Mouse (Mus musculus) kidney, embryonic 16.5 days (tissue): ENCODE data around the gene Hnrnpab. TPM values are rescaled to one million over a fixed set of nuclear protein-coding genes. Genes with fewer than 3 reads are reported as not detected.
"Not testable (repeated sequence)": the region's sequence is repeated elsewhere in the genome, so short reads cannot be mapped to it uniquely, and the experiment has no call there.

ENCODE experiments used
- ATAC-seq: fragments of 200-750 bp; cut with Nextera tagmentation; 2 replicates; pipeline ENCODE4 v1.8.0; 2017; ENCODE audit warnings: moderate TSS enrichment; ENCODE audit not compliant: low FRiP score, low TSS enrichment
- H3K27ac ChIP-seq: fragments of 300-500 bp; sonication (generic); 2 replicates; pipeline ENCODE4 v1.5.1; 2014; ENCODE audit warnings: low read length
- H3K27me3 ChIP-seq: fragments of 300-500 bp; sonication (generic); 2 replicates; pipeline ENCODE4 v1.6.1; 2014; ENCODE audit warnings: low read length, control low read depth, mixed read lengths; ENCODE audit not compliant: insufficient read depth
- H3K36me3 ChIP-seq: fragments of 300-500 bp; sonication (generic); 2 replicates; pipeline ENCODE4 v1.6.1; 2014; ENCODE audit warnings: low read length, control low read depth, mixed read lengths; ENCODE audit not compliant: insufficient read depth
- H3K4me1 ChIP-seq: fragments of 300-500 bp; sonication (generic); 2 replicates; pipeline ENCODE4 v1.6.1; 2014; ENCODE audit warnings: low read length, control low read depth, mixed read lengths; ENCODE audit not compliant: insufficient read depth
- H3K4me2 ChIP-seq: fragments of 300-500 bp; sonication (generic); replicated peaks from 2 replicates; pipeline ENCODE4 v1.6.1; 2014; ENCODE audit warnings: low read depth, low read length
- H3K4me3 ChIP-seq: fragments of 300-500 bp; sonication (generic); 2 replicates; pipeline ENCODE4 v1.5.1; 2014; ENCODE audit warnings: mild to moderate bottlenecking, low read length
- H3K9ac ChIP-seq: fragments of 300-500 bp; sonication (generic); replicated peaks from 2 replicates; pipeline ENCODE4 v1.6.1; 2014; ENCODE audit warnings: low read length
- H3K9me3 ChIP-seq: fragments of 300-500 bp; sonication (generic); 2 replicates; pipeline ENCODE4 v1.6.1; 2016; ENCODE audit warnings: low read length, control low read depth
- WGBS: fragments of 180-500 bp; shearing (Covaris S2); extraction: QIAGEN DNeasy Blood & Tissue Kit; methylation state at CpG from one replicate; pipeline ENCODE4 v1.1.7; 2014; 5-methylcytosine and 5-hydroxymethylcytosine counted together
- polyA plus RNA-seq: library from polyadenylated mRNA; unstranded; fragments of >200 nt; fragmentation: Nextera tagmentation; extraction: Ambion mirVana; gene quantifications from 2 replicates; pipeline ENCODE4 v1.2.1, GENCODE M21; 2015

The Hnrnpab gene
- polyA plus RNA-seq, 1 experiment from 2014 or later = 343 TPM

GRCm38 (mm10) chr11:51622971-51623491 is 16.4 kb upstream of the Hnrnpab start:
- no peak overlapping the region for H3K9ac ChIP-seq
- no peaks in the 10 kb centered on the region for H3K27me3 ChIP-seq
- no peak overlapping the region for H3K4me2 ChIP-seq
- H3K4me3 ChIP-seq = no peak overlapping the region
- ATAC-seq = no peak
- WGBS = 84% methylated on average over 7 of the region's 7 CpGs
- peaks cover 12% of the 10 kb centered on the region for H3K4me1 ChIP-seq
- peaks cover 56% of the 10 kb centered on the region for H3K36me3 ChIP-seq
- H3K9me3 ChIP-seq = no peaks in the 10 kb centered on the region
- no peak overlapping the region for H3K27ac ChIP-seq

GRCm38 (mm10) chr11:51621776-51622175 is 15.1 kb upstream of the Hnrnpab start:
- WGBS = 98% methylated on average over 2 of the region's 2 CpGs
- Histone ChIP-seq H3K4me2 (no peak overlapping the region), H3K27me3 (no peaks in the 10 kb centered on the region), H3K27ac (no peak overlapping the region), H3K4me1 (peaks cover 12% of the 10 kb centered on the region), H3K36me3 (peaks cover 45% of the 10 kb centered on the region), H3K9ac (no peak overlapping the region), H3K9me3 (no peaks in the 10 kb centered on the region), H3K4me3 (no peak overlapping the region)
- no peak for ATAC-seq

GRCm38 (mm10) chr11:51620084-51620483 is 13.4 kb upstream of the Hnrnpab start:
- Histone ChIP-seq H3K4me3 (peak overlapping the region; percentile 96), H3K9me3 (no peaks in the 10 kb centered on the region), H3K36me3 (peaks cover 32% of the 10 kb centered on the region), H3K27me3 (no peaks in the 10 kb centered on the region), H3K4me1 (peaks cover 21% of the 10 kb centered on the region), H3K27ac (no peak overlapping the region), H3K9ac (peak overlapping the region; percentile 83), H3K4me2 (peak overlapping the region; percentile 78)
- ATAC-seq = no peak
- WGBS = under 1% methylated on average over 11 of the region's 11 CpGs

GRCm38 (mm10) chr11:51619409-51620060 is 12.9 kb upstream of the Hnrnpab start, which contains the start of gene Nhp2:
Gene Nhp2, plus strand, starts transcription at chr11:51619735.
- ATAC-seq = peak; percentile 92
- Histone ChIP-seq H3K9me3 (no peaks in the 10 kb centered on the region), H3K4me2 (peak within 1 kb of the TSS; percentile 78), H3K4me1 (peaks cover 25% of the 10 kb centered on the region), H3K27ac (no peak within 1 kb of the TSS), H3K36me3 (peaks cover 27% of the 10 kb centered on the region), H3K27me3 (no peaks in the 10 kb centered on the region), H3K9ac (peak within 1 kb of the TSS; percentile 83), H3K4me3 (peak within 1 kb of the TSS; percentile 96)
- under 1% methylated on average over 50 of the region's 51 CpGs for WGBS

- WGBS = 57% methylated on average over 8 of the region's 8 CpGs
- Histone ChIP-seq H3K4me1 (peaks cover 25% of the 10 kb centered on the region), H3K27ac (no peak overlapping the region), H3K4me2 (peak overlapping the region; percentile 78), H3K9me3 (no peaks in the 10 kb centered on the region), H3K4me3 (peak overlapping the region; percentile 96), H3K36me3 (peaks cover 21% of the 10 kb centered on the region), H3K9ac (no peak overlapping the region), H3K27me3 (no peaks in the 10 kb centered on the region)
- ATAC-seq = peak; percentile 47
Observed at GRCm38 (mm10) chr11:51618894-51619408, 12.3 kb upstream of the Hnrnpab start.

- H3K4me2 ChIP-seq = no peak overlapping the region
- H3K27ac ChIP-seq = no peak overlapping the region
- WGBS = under 1% methylated on average over 4 of the region's 4 CpGs
- no peak overlapping the region for H3K4me3 ChIP-seq
- H3K9me3 ChIP-seq = no peaks in the 10 kb centered on the region
- no peak overlapping the region for H3K9ac ChIP-seq
- H3K27me3 ChIP-seq = no peaks in the 10 kb centered on the region
- H3K4me1 ChIP-seq = peaks cover 25% of the 10 kb centered on the region
- H3K36me3 ChIP-seq = peaks cover 9% of the 10 kb centered on the region
- no peak for ATAC-seq
Observed at GRCm38 (mm10) chr11:51617693-51618092, 11.0 kb upstream of the Hnrnpab start.

- peak overlapping the region; percentile 96 for H3K27ac ChIP-seq
Observed at GRCm38 (mm10) chr11:51616113-51616512, 9.5 kb upstream of the Hnrnpab start.

GRCm38 (mm10) chr11:51615601-51616000 is 9.0 kb upstream of the Hnrnpab start:
- H3K36me3 ChIP-seq = no peaks in the 10 kb centered on the region
- H3K4me2 ChIP-seq = peak overlapping the region; percentile 80
- peak overlapping the region; percentile 96 for H3K27ac ChIP-seq
- peak; percentile 87 for ATAC-seq
- peak overlapping the region; percentile 81 for H3K9ac ChIP-seq
- peak overlapping the region; percentile 50 for H3K4me3 ChIP-seq
- 3% methylated on average over 14 of the region's 14 CpGs for WGBS
- no peaks in the 10 kb centered on the region for H3K27me3 ChIP-seq
- peaks cover 18% of the 10 kb centered on the region for H3K4me1 ChIP-seq
- H3K9me3 ChIP-seq = no peaks in the 10 kb centered on the region

More at GRCm38 (mm10) chr11:51616113-51616512, 9.5 kb upstream of the Hnrnpab start:
- H3K4me2 ChIP-seq = peak overlapping the region; percentile 80
- not testable (repeated sequence) for ATAC-seq, H3K27me3 ChIP-seq, H3K36me3 ChIP-seq, H3K9me3 ChIP-seq
- peaks cover 23% of the 10 kb centered on the region for H3K4me1 ChIP-seq
- H3K4me3 ChIP-seq = peak overlapping the region; percentile 50
- 91% methylated on average over 7 of the region's 7 CpGs for WGBS
- peak overlapping the region; percentile 81 for H3K9ac ChIP-seq

- no peaks in the 10 kb centered on the region for H3K36me3 ChIP-seq
- ATAC-seq = no peak
- H3K4me1 ChIP-seq = peaks cover 14% of the 10 kb centered on the region
- peak overlapping the region; percentile 50 for H3K4me3 ChIP-seq
- WGBS = 37% methylated on average over 7 of the region's 7 CpGs
- H3K27ac ChIP-seq = peak overlapping the region; percentile 96
- H3K4me2 ChIP-seq = peak overlapping the region; percentile 80
- no peaks in the 10 kb centered on the region for H3K9me3 ChIP-seq
- peak overlapping the region; percentile 81 for H3K9ac ChIP-seq
- H3K27me3 ChIP-seq = no peaks in the 10 kb centered on the region
Observed at GRCm38 (mm10) chr11:51615129-51615528, 8.5 kb upstream of the Hnrnpab start.

GRCm38 (mm10) chr11:51614256-51614655 is 7.6 kb upstream of the Hnrnpab start:
- ATAC-seq = no peak
- 81% methylated on average over 8 of the region's 8 CpGs for WGBS
- no peaks in the 10 kb centered on the region for H3K9me3 ChIP-seq
- H3K36me3 ChIP-seq = no peaks in the 10 kb centered on the region
- H3K4me2 ChIP-seq = no peak overlapping the region
- H3K4me3 ChIP-seq = no peak overlapping the region
- no peak overlapping the region for H3K9ac ChIP-seq
- H3K27ac ChIP-seq = no peak overlapping the region
- H3K4me1 ChIP-seq = peaks cover 13% of the 10 kb centered on the region
- H3K27me3 ChIP-seq = no peaks in the 10 kb centered on the region
